In the genomic region with DNA sequence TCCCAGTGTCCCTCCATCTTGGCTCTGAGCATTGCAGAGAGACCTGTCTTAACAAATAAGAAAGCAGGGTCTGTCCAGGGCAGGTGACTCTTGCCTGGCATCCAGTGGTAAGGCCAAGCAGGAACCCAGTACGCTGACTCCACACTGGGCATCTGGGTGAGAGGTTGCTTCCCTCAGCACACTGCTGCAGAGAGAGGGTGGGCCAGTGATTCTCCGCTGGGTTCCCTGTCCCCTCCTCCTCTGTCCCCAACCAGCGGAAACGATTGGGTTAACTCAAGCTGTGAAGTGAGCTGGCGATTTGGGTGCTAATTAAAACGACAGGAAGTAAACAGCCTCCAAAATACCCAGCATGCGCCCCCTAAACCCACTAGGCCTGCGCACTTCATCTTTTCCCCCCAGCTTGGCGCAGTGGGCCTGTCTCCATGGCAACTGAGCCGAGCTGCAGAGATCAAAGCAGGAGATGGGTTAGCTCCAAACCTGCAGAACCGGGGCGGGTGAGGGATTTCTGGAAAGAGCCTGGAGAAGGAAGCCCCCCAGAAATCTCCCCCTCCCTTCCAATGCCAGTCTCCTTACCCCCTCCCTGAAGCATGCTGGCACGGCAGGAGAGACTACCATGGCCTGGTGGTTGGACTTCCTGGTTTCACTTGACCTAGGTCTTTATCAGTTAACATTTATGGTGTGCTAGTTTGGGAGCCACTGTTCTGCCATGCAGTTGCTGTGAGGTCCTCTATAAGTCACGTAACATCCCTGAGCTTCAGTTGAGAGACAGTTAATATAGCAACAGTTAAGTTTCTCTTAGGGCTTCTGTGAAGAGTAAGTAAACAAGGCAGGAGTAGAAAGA, we compare ENCODE assay signal across 8 mouse cellular contexts. TPM values are rescaled to one million over a fixed set of nuclear protein-coding genes. Genes with fewer than 3 reads are reported as not detected.
DNase-seq lines count a peak whose midpoint lies in the region; ATAC-seq and TF ChIP-seq lines count a peak whose summit lies in the region.

No protein-coding gene starts in this region.

- H3K9me3 ChIP-seq in E14TG2a.4 (ENCODE audit: low read length): no peaks in the 10 kb centered on the region
- no peaks in the 10 kb centered on the region for H3K9me3 ChIP-seq in forebrain, embryonic 14.5 days (replicated peaks; ENCODE audit: control insufficient read depth, low read length)

- TF ChIP-seq CTCF in E14TG2a.4 (conservative IDR thresholded peaks at IDR 0.05; ENCODE audit: low read length): no peak
- TF ChIP-seq CTCF in brain, embryonic 14.5 days (IDR thresholded peaks at IDR 0.05; ENCODE audit: borderline replicate concordance, extremely low read depth, insufficient read depth, insufficient read length): no peak
- TF ChIP-seq CTCF in layer of hippocampus, adult 2 months (conservative IDR thresholded peaks at IDR 0.05): peak; percentile 26; the same call in 1 of the 2 replicates
- TF ChIP-seq CTCF in lung, adult 2 months (IDR thresholded peaks at IDR 0.05; ENCODE audit: insufficient read depth, low read length): no peak

- H3K27ac ChIP-seq in forebrain, embryonic 14.5 days (ENCODE audit: low read depth, low read length): peak overlapping the region; percentile 85
- peak overlapping the region; percentile 88 for H3K27ac ChIP-seq in layer of hippocampus, adult 2 months

- H3K4me3 ChIP-seq in E14TG2a.4 (replicated peaks; ENCODE audit: low read length): peak overlapping the region; percentile 35
- H3K4me3 ChIP-seq in forebrain, embryonic 14.5 days (ENCODE audit: low read depth, low read length): peak overlapping the region; percentile 3; the same call in 1 of the 2 replicates
- peak overlapping the region; percentile 49 for H3K4me3 ChIP-seq in layer of hippocampus, adult 2 months
- H3K4me3 ChIP-seq in lung, adult 2 months (replicated peaks; ENCODE audit: extremely low read depth, low read depth, low read length): no peak overlapping the region

- H3K4me1 ChIP-seq in E14TG2a.4 (replicated peaks; ENCODE audit: low read depth, low read length): peaks cover 55% of the 10 kb centered on the region
- H3K4me1 ChIP-seq in forebrain, embryonic 14.5 days (ENCODE audit: control insufficient read depth, insufficient read depth, low read length): peaks cover 22% of the 10 kb centered on the region
- H3K4me1 ChIP-seq in lung, adult 2 months (ENCODE audit: control insufficient read depth, insufficient read depth, low read length): no peaks in the 10 kb centered on the region

- H3K9ac ChIP-seq in forebrain, embryonic 14.5 days (ENCODE audit: low read length): peak overlapping the region; percentile 50; the same call in 1 of the 2 replicates

- 2% methylated on average over 14 of the region's 14 CpGs for WGBS in forebrain, embryonic 14.5 days
- WGBS in lung, adult 2 months: 28% methylated on average over 14 of the region's 14 CpGs

- ATAC-seq in forebrain, embryonic 14.5 days: peak; percentile 96
- 0 out of 2 replicates have a peak, but pooled peaks have one; percentile 18 for ATAC-seq in megakaryocyte-erythroid progenitor cell, adult 5-6 weeks (replicated peaks; ENCODE audit: low FRiP score, low TSS enrichment, poor library complexity, severe bottlenecking)

- peaks cover 35% of the 10 kb centered on the region for H3K27me3 ChIP-seq in E14TG2a.4 (ENCODE audit: insufficient read depth, low read length)
- H3K27me3 ChIP-seq in forebrain, embryonic 14.5 days (replicated peaks; ENCODE audit: control insufficient read depth, insufficient read depth, low read length): no peaks in the 10 kb centered on the region

- DNase-seq in brain, embryonic 14.5 days (ENCODE audit: low read depth): peak; percentile 97
- peak; percentile 97 for DNase-seq in forebrain, embryonic 14.5 days (ENCODE audit: low spot score)
- peak; percentile 87 to 93 for DNase-seq in layer of hippocampus, adult 2 months (ENCODE audit: low spot score in 2 of 2)
- peak; percentile 79 to 82 for DNase-seq in right cerebral cortex, postnatal 36 days (ENCODE audit: low spot score in 2 of 2)
- DNase-seq in adipocyte (ENCODE audit: low spot score): no peak
- DNase-seq in lung, adult 2 months: no peak

- no peak for TF ChIP-seq POLR2A in brain, embryonic 14.5 days (IDR thresholded peaks at IDR 0.05; ENCODE audit: borderline replicate concordance, extremely low read depth, insufficient read depth, insufficient read length, poor library complexity, severe bottlenecking)
- no peak for TF ChIP-seq POLR2A in lung, adult 2 months (IDR thresholded peaks at IDR 0.05; ENCODE audit: borderline replicate concordance, extremely low read depth, low read depth, low read length)

- H3K36me3 ChIP-seq in E14TG2a.4 (ENCODE audit: insufficient read depth, low read length): no peaks in the 10 kb centered on the region
- no peaks in the 10 kb centered on the region for H3K36me3 ChIP-seq in forebrain, embryonic 14.5 days (ENCODE audit: control insufficient read depth, insufficient read depth, low read length)

- H3K4me2 ChIP-seq in forebrain, embryonic 14.5 days (ENCODE audit: low read length): peak overlapping the region; percentile 51

RNA-seq across cellular contexts. Expression of a gene that starts 9.5 kb away (rescaled TPM):
- 87.8 and 159 TPM in 2 replicates for polyA plus RNA-seq in brain, embryonic 14.5 days (2012; rRNA removed)
- polyA plus RNA-seq in forebrain, embryonic 14.5 days (2014; fragmentation: Nextera tagmentation; extraction: Ambion mirVana): 23.5 and 36.1 TPM in 2 replicates
- 100 to 1,000 TPM; 476 to 514 TPM for total RNA-seq in layer of hippocampus, adult 2 months (2021)
- total RNA-seq in megakaryocyte-erythroid progenitor cell, adult 5-6 weeks (2014; fragmentation: Nextera tagmentation): 0.11 and 0.57 TPM in 2 replicates
- total RNA-seq in megakaryocyte-erythroid progenitor cell, adult 5-6 weeks (2017): 0.15 and 0.33 TPM in 2 replicates
- 138 and 143 TPM in 2 replicates for polyA plus RNA-seq in lung, adult 2 months (2012; rRNA removed)

Comparison
In these comparisons a context has a peak if more than half of its experiments do, and no peak if none do; other contexts are left out.
1. DNase-seq: peak in brain, embryonic 14.5 days (single experiment), forebrain, embryonic 14.5 days (single experiment), layer of hippocampus, adult 2 months (2 of 2) and right cerebral cortex, postnatal 36 days (2 of 2); none in adipocyte (single experiment) and lung, adult 2 months (single experiment).